Mouse (Mus musculus): ENCODE data around the gene Mob3b. TPM values are rescaled to one million over a fixed set of nuclear protein-coding genes. Genes with fewer than 3 reads are reported as not detected.
A peak's percentile ranks its signal among the peaks of the same experiment; 100 is the strongest.

Mob3b gene
- polyA plus RNA-seq, 1 experiment, result 0.12 TPM

- TF ChIP-seq MYOD1 (IDR thresholded peaks at IDR 0.05; ENCODE audit: control insufficient read depth in 1 of 3, insufficient read length in 2 of 3, low read depth in 2 of 3) (peak; percentile 5 to 30 (median 8)), MYOG (IDR thresholded peaks at IDR 0.05; ENCODE audit: control insufficient read depth in 1 of 3, insufficient read depth in 1 of 3, insufficient read length in 2 of 3, low read depth in 2 of 3) (peak in 1 of 3 experiments; percentile 13), TCF12 (IDR thresholded peaks at IDR 0.05; ENCODE audit: insufficient read depth, poor library complexity, severe bottlenecking) (no peak)
- H3K27me3 ChIP-seq (ENCODE audit: control insufficient read depth, insufficient read depth, insufficient read length), result no peaks in the 10 kb centered on the region
- H3K4me3 ChIP-seq, result no peak overlapping the region
- H3K36me3 ChIP-seq (ENCODE audit: control insufficient read depth, insufficient read depth), result no peaks in the 10 kb centered on the region
- no peak overlapping the region for H3ac ChIP-seq (ENCODE audit: control insufficient read depth, insufficient read length)
- H3K4me2 ChIP-seq (ENCODE audit: low read depth), result no peak overlapping the region
- no peaks in the 10 kb centered on the region for H3K79me2 ChIP-seq (ENCODE audit: control insufficient read depth, insufficient read depth)
These were observed 92.0 kb downstream of the Mob3b start for GRCm38 (mm10) chr4:35065075-35065838.

- no peaks in the 10 kb centered on the region for H3K79me2 ChIP-seq (ENCODE audit: control insufficient read depth, insufficient read depth)
- no peak overlapping the region for H3K4me3 ChIP-seq
- H3ac ChIP-seq (ENCODE audit: control insufficient read depth, insufficient read length), result no peak overlapping the region
- no peak overlapping the region for H3K4me2 ChIP-seq (ENCODE audit: low read depth)
- no peaks in the 10 kb centered on the region for H3K27me3 ChIP-seq (ENCODE audit: control insufficient read depth, insufficient read depth, insufficient read length)
- H3K36me3 ChIP-seq (ENCODE audit: control insufficient read depth, insufficient read depth), result no peaks in the 10 kb centered on the region
- TF ChIP-seq MYOD1 (IDR thresholded peaks at IDR 0.05; ENCODE audit: control insufficient read depth in 1 of 3, insufficient read length in 2 of 3, low read depth in 2 of 3) (no peak), MYOG (IDR thresholded peaks at IDR 0.05; ENCODE audit: control insufficient read depth in 1 of 3, insufficient read depth in 1 of 3, insufficient read length in 2 of 3, low read depth in 2 of 3) (no peak), MAX (IDR thresholded peaks at IDR 0.05; ENCODE audit: low read depth) (no peak), USF1 (IDR thresholded peaks at IDR 0.05; ENCODE audit: low read depth) (no peak), TCF12 (IDR thresholded peaks at IDR 0.05; ENCODE audit: insufficient read depth, poor library complexity, severe bottlenecking) (no peak), POLR2A (IDR thresholded peaks at IDR 0.05; ENCODE audit: insufficient read length, low read depth) (no peak), E2F4 (IDR thresholded peaks at IDR 0.05; ENCODE audit: insufficient read depth) (no peak), CEBPB (IDR thresholded peaks at IDR 0.05; ENCODE audit: insufficient read depth, poor library complexity, severe bottlenecking) (no peak), SRF (IDR thresholded peaks at IDR 0.05; ENCODE audit: control insufficient read depth, insufficient read length, low read depth) (no peak), TCF3 (IDR thresholded peaks at IDR 0.05; ENCODE audit: insufficient read length, low read depth) (no peak)
These were observed 94.1 kb downstream of the Mob3b start for GRCm38 (mm10) chr4:35063146-35063719.

DNA sequence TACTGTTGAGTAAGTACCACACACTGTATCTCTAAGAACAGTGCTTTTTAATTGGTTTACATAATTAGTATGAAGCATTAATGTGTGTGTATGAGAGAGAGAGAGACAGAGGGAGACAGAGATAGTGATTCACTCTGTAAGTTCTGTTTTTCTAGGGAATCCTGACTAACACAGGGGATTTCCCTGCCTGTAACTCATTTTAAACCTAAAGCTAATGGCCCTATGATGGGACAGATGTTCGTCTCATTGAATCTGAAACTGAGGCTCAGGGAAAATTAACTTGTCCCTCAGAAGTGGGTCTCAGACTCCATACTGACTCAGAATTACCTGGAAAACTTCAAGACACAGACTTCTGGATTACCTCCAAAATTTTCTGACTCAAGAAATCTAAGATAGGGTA lies 96.3 kb downstream of the Mob3b start:
- H3K27me3 ChIP-seq (ENCODE audit: control insufficient read depth, insufficient read depth, insufficient read length), result no peaks in the 10 kb centered on the region
- no peak overlapping the region for H3K4me3 ChIP-seq
- H3K79me2 ChIP-seq (ENCODE audit: control insufficient read depth, insufficient read depth), result no peaks in the 10 kb centered on the region
- H3ac ChIP-seq (ENCODE audit: control insufficient read depth, insufficient read length), result no peak overlapping the region
- no peaks in the 10 kb centered on the region for H3K36me3 ChIP-seq (ENCODE audit: control insufficient read depth, insufficient read depth)
- no peak overlapping the region for H3K4me2 ChIP-seq (ENCODE audit: low read depth)
- TF ChIP-seq MYOD1 (IDR thresholded peaks at IDR 0.05; ENCODE audit: control insufficient read depth in 1 of 3, insufficient read length in 2 of 3, low read depth in 2 of 3) (no peak), USF1 (IDR thresholded peaks at IDR 0.05; ENCODE audit: low read depth) (no peak), POLR2AphosphoS2 (IDR thresholded peaks at IDR 0.05; ENCODE audit: insufficient read length, low read depth) (no peak), REST (IDR thresholded peaks at IDR 0.05; ENCODE audit: insufficient read depth, insufficient read length) (no peak), SRF (IDR thresholded peaks at IDR 0.05; ENCODE audit: control insufficient read depth, insufficient read length, low read depth) (no peak), CEBPB (IDR thresholded peaks at IDR 0.05; ENCODE audit: insufficient read depth, poor library complexity, severe bottlenecking) (no peak), E2F4 (IDR thresholded peaks at IDR 0.05; ENCODE audit: insufficient read depth) (no peak), POLR2A (IDR thresholded peaks at IDR 0.05; ENCODE audit: insufficient read length, low read depth) (no peak), MAX (IDR thresholded peaks at IDR 0.05; ENCODE audit: low read depth) (no peak), TCF3 (IDR thresholded peaks at IDR 0.05; ENCODE audit: insufficient read length, low read depth) (no peak)

DNA sequence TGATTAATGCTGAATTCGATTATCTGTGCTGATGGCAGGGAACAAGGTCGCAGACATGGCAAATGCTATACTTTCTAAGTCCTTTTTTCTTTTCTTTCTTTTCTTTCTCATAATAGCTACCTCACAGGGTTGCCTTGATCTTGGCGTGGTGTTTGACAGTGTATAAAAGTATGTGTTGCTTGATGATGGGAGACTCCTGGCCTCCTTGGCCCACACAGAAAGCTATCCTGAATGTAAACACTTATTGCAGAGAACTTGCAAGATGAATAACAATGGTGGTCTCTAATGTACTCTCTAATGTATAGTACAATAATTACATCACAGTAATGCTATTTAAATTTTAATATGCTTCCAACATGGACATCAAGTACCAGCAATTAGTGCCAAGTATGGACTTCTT lies 96.9 kb downstream of the Mob3b start:
- Histone ChIP-seq H3K4me3 (no peak overlapping the region), H3K27me3 (ENCODE audit: control insufficient read depth, insufficient read depth, insufficient read length) (no peaks in the 10 kb centered on the region), H3K79me2 (ENCODE audit: control insufficient read depth, insufficient read depth) (no peaks in the 10 kb centered on the region), H3K4me2 (ENCODE audit: low read depth) (no peak overlapping the region), H3K36me3 (ENCODE audit: control insufficient read depth, insufficient read depth) (no peaks in the 10 kb centered on the region), H3ac (ENCODE audit: control insufficient read depth, insufficient read length) (no peak overlapping the region)
- no peak for TF ChIP-seq CEBPB (IDR thresholded peaks at IDR 0.05; ENCODE audit: insufficient read depth, poor library complexity, severe bottlenecking)
- no peak for TF ChIP-seq TCF3 (IDR thresholded peaks at IDR 0.05; ENCODE audit: insufficient read length, low read depth)
- TF ChIP-seq E2F4 (IDR thresholded peaks at IDR 0.05; ENCODE audit: insufficient read depth), result no peak
- TF ChIP-seq REST (IDR thresholded peaks at IDR 0.05; ENCODE audit: insufficient read depth, insufficient read length), result no peak
- TF ChIP-seq SRF (IDR thresholded peaks at IDR 0.05; ENCODE audit: control insufficient read depth, insufficient read length, low read depth), result no peak
- no peak for TF ChIP-seq TCF12 (IDR thresholded peaks at IDR 0.05; ENCODE audit: insufficient read depth, poor library complexity, severe bottlenecking)
- no peak for TF ChIP-seq POLR2AphosphoS2 (IDR thresholded peaks at IDR 0.05; ENCODE audit: insufficient read length, low read depth)
- TF ChIP-seq USF1 (IDR thresholded peaks at IDR 0.05; ENCODE audit: low read depth), result no peak
- no peak for TF ChIP-seq MAX (IDR thresholded peaks at IDR 0.05; ENCODE audit: low read depth)
- TF ChIP-seq POLR2A (IDR thresholded peaks at IDR 0.05; ENCODE audit: insufficient read length, low read depth), result no peak
- TF ChIP-seq MYOG (IDR thresholded peaks at IDR 0.05; ENCODE audit: control insufficient read depth in 1 of 3, insufficient read depth in 1 of 3, insufficient read length in 2 of 3, low read depth in 2 of 3), result no peak
- no peak for TF ChIP-seq MYOD1 (IDR thresholded peaks at IDR 0.05; ENCODE audit: control insufficient read depth in 1 of 3, insufficient read length in 2 of 3, low read depth in 2 of 3)

Data from myocyte (in vitro differentiated cells).